Comparison of ENCODE assay signal across 8 mouse cellular contexts in genomic region chr9:110624361-110625166, GRCm38 (mm10). TPM values are rescaled to one million over a fixed set of nuclear protein-coding genes. Genes with fewer than 3 reads are reported as not detected.
DNase-seq lines count a peak whose midpoint lies in the region; ATAC-seq lines count a peak whose summit lies in the region.

TSS of gene Nradd (minus strand) at chr9:110624452.

- H3K9ac ChIP-seq in limb, embryonic 12.5 days (replicated peaks) = peak within 1 kb of the TSS; percentile 73
- peak within 1 kb of the TSS; percentile 68 for H3K9ac ChIP-seq in midbrain, embryonic 14.5 days (replicated peaks; ENCODE audit: low read length)

- peaks cover 21% of the 10 kb centered on the region for H3K4me1 ChIP-seq in limb, embryonic 12.5 days (replicated peaks)
- H3K4me1 ChIP-seq in midbrain, embryonic 14.5 days (ENCODE audit: control insufficient read depth, insufficient read depth, low read length) = peaks cover 11% of the 10 kb centered on the region

- peak within 1 kb of the TSS; percentile 54 for H3K4me3 ChIP-seq in limb, embryonic 12.5 days (replicated peaks)
- peak within 1 kb of the TSS; percentile 46 for H3K4me3 ChIP-seq in midbrain, embryonic 14.5 days (replicated peaks; ENCODE audit: low read depth, low read length)

- H3K27ac ChIP-seq in limb, embryonic 12.5 days = peak within 1 kb of the TSS; percentile 90
- H3K27ac ChIP-seq in midbrain, embryonic 14.5 days (replicated peaks; ENCODE audit: low read depth, low read length) = peak within 1 kb of the TSS; percentile 86

- peak; percentile 54 to 58 for DNase-seq in B cell, adult 2 months
- DNase-seq in brain, embryonic 18.5 days (ENCODE audit: low read depth, low spot score) = peak; percentile 80
- peak; percentile 85 to 88 for DNase-seq in heart, adult 9 months (ENCODE audit: low spot score in 2 of 2)
- peak; percentile 88 for DNase-seq in kidney, adult 9 months
- DNase-seq in midbrain, embryonic 14.5 days = peak; percentile 96
- DNase-seq in spleen, postnatal 36 days (ENCODE audit: low spot score in 2 of 2) = peak; percentile 54 to 58

- H3K36me3 ChIP-seq in limb, embryonic 12.5 days = peaks cover 34% of the 10 kb centered on the region
- peaks cover 27% of the 10 kb centered on the region for H3K36me3 ChIP-seq in midbrain, embryonic 14.5 days (ENCODE audit: control insufficient read depth, insufficient read depth, low read length)

- no peaks in the 10 kb centered on the region for H3K9me3 ChIP-seq in limb, embryonic 12.5 days
- no peaks in the 10 kb centered on the region for H3K9me3 ChIP-seq in midbrain, embryonic 14.5 days (ENCODE audit: control insufficient read depth, low read length)

- WGBS in limb, embryonic 12.5 days = 1% methylated on average over 41 of the region's 41 CpGs
- WGBS in midbrain, embryonic 14.5 days = under 1% methylated on average over 41 of the region's 41 CpGs

- ATAC-seq in erythroblast, adult 5-6 weeks (replicated peaks; ENCODE audit: low FRiP score, poor library complexity, severe bottlenecking) = peak; percentile 70
- ATAC-seq in limb, embryonic 12.5 days (ENCODE audit: insufficient number of reproducible peaks, insufficient read depth, low FRiP score, low TSS enrichment, low read depth) = peak; percentile 85
- peak; percentile 94 for ATAC-seq in midbrain, embryonic 14.5 days (ENCODE audit: low FRiP score, low TSS enrichment)

- H3K27me3 ChIP-seq in limb, embryonic 12.5 days = peaks cover 10% of the 10 kb centered on the region
- no peaks in the 10 kb centered on the region for H3K27me3 ChIP-seq in midbrain, embryonic 14.5 days (ENCODE audit: control insufficient read depth, insufficient read depth, low read length)

- H3K4me2 ChIP-seq in limb, embryonic 12.5 days = peak within 1 kb of the TSS; percentile 85
- H3K4me2 ChIP-seq in midbrain, embryonic 14.5 days (ENCODE audit: low read length) = peak within 1 kb of the TSS; percentile 99

RNA-seq across cellular contexts. Expression of gene Nradd, which starts in this region (rescaled TPM):
- 2.3 and 2.9 TPM in 2 replicates for total RNA-seq in erythroblast, adult 5-6 weeks (2015; ENCODE audit: low replicate concordance)
- 1.1 TPM in 1 of 2 replicates, not detected in the other for total RNA-seq in erythroblast, adult 5-6 weeks (2017; ENCODE audit: low replicate concordance)
- polyA plus RNA-seq in limb, embryonic 12.5 days (2016; fragmentation: Nextera tagmentation; extraction: Ambion mirVana) = 62.7 and 67.1 TPM in 2 replicates
- 22.2 and 33.7 TPM in 2 replicates for polyA plus RNA-seq in midbrain, embryonic 14.5 days (2014; fragmentation: Nextera tagmentation; extraction: Ambion mirVana)

Comparison
In these comparisons a context has a peak if more than half of its experiments do, and no peak if none do; other contexts are left out.
1. Peak in every context shown above with its lines: DNase-seq, ATAC-seq, H3K4me3 ChIP-seq and H3K27ac ChIP-seq.